In genomic region chr1:87292420-87293190, GRCm38 (mm10) we compare ENCODE assay signal across 8 mouse cellular contexts. TPM values are rescaled to one million over a fixed set of nuclear protein-coding genes. Genes with fewer than 3 reads are reported as not detected.
DNase-seq lines count a peak whose midpoint lies in the region; ATAC-seq and TF ChIP-seq lines count a peak whose summit lies in the region.

No protein-coding gene starts in this region.

- peak; percentile 60 for DNase-seq in lung, embryonic 14.5 days
- DNase-seq in lung, postnatal 25 days (ENCODE audit: low spot score), result no peak
- DNase-seq in kidney, postnatal 4 days, result peak; percentile 65 to 80
- peak; percentile 84 for DNase-seq in midbrain, postnatal 0 days (ENCODE audit: low spot score)
- no peak for DNase-seq in thymus, adult 18-20 months
- DNase-seq in thymus, postnatal 4 days, result no peak

- TF ChIP-seq POLR2A in cortical plate, adult 2 months (IDR thresholded peaks at IDR 0.05; ENCODE audit: extremely low read depth, insufficient read depth, low read length), result no peak

- H3K4me2 ChIP-seq in lung, embryonic 14.5 days, result no peak overlapping the region
- no peak overlapping the region for H3K4me2 ChIP-seq in heart, embryonic 16.5 days (ENCODE audit: low read depth, low read length)
- no peak overlapping the region for H3K4me2 ChIP-seq in midbrain, postnatal 0 days (ENCODE audit: low read depth, low read length, poor library complexity, severe bottlenecking)

- no peak for ATAC-seq in lung, embryonic 14.5 days (ENCODE audit: insufficient read depth)
- peak; percentile 69; the same call in 1 of the 2 replicates for ATAC-seq in heart, embryonic 16.5 days (replicated peaks; ENCODE audit: extremely low read depth, insufficient read depth, low FRiP score)
- peak; percentile 80 for ATAC-seq in midbrain, postnatal 0 days (ENCODE audit: low FRiP score)

- no peaks in the 10 kb centered on the region for H3K36me3 ChIP-seq in lung, embryonic 14.5 days (ENCODE audit: insufficient read depth)
- no peaks in the 10 kb centered on the region for H3K36me3 ChIP-seq in heart, embryonic 16.5 days (ENCODE audit: control insufficient read depth, insufficient read depth)
- H3K36me3 ChIP-seq in midbrain, postnatal 0 days (ENCODE audit: insufficient read depth, low read length), result no peaks in the 10 kb centered on the region

- 54% methylated on average over 15 of the region's 15 CpGs for WGBS in lung, embryonic 14.5 days
- 57% methylated on average over 15 of the region's 15 CpGs for WGBS in heart, embryonic 16.5 days
- WGBS in midbrain, postnatal 0 days, result 62% methylated on average over 15 of the region's 15 CpGs

- no peaks in the 10 kb centered on the region for H3K4me1 ChIP-seq in lung, embryonic 14.5 days (ENCODE audit: insufficient read depth)
- H3K4me1 ChIP-seq in cortical plate, adult 2 months (ENCODE audit: control insufficient read depth, insufficient read depth, low read length), result no peaks in the 10 kb centered on the region
- H3K4me1 ChIP-seq in heart, embryonic 16.5 days (ENCODE audit: control insufficient read depth, insufficient read depth, low read length), result peaks cover 4% of the 10 kb centered on the region
- no peaks in the 10 kb centered on the region for H3K4me1 ChIP-seq in midbrain, postnatal 0 days (ENCODE audit: insufficient read depth, low read length)

- TF ChIP-seq CTCF in lung, embryonic 14.5 days (IDR thresholded peaks at IDR 0.05; ENCODE audit: low read depth), result peak; percentile 49
- TF ChIP-seq CTCF in cortical plate, adult 2 months (IDR thresholded peaks at IDR 0.05; ENCODE audit: extremely low read depth, insufficient read depth, low read length), result peak; percentile 77
- peak; percentile 76 for TF ChIP-seq CTCF in midbrain, postnatal 0 days (IDR thresholded peaks at IDR 0.05)

- no peaks in the 10 kb centered on the region for H3K27me3 ChIP-seq in lung, embryonic 14.5 days (ENCODE audit: insufficient read depth, low read length)
- H3K27me3 ChIP-seq in heart, embryonic 16.5 days (ENCODE audit: control insufficient read depth, insufficient read depth, low read length), result no peaks in the 10 kb centered on the region
- no peaks in the 10 kb centered on the region for H3K27me3 ChIP-seq in midbrain, postnatal 0 days (ENCODE audit: insufficient read depth, low read length)

- no peak overlapping the region for H3K27ac ChIP-seq in lung, embryonic 14.5 days (ENCODE audit: low read depth)
- H3K27ac ChIP-seq in cortical plate, adult 2 months (ENCODE audit: insufficient read depth, low read length), result no peak overlapping the region
- no peak overlapping the region for H3K27ac ChIP-seq in heart, embryonic 16.5 days (ENCODE audit: low read length)
- H3K27ac ChIP-seq in midbrain, postnatal 0 days (ENCODE audit: low read depth, low read length), result no peak overlapping the region

- H3K4me3 ChIP-seq in lung, embryonic 14.5 days (ENCODE audit: low read depth, low read length), result no peak overlapping the region
- H3K4me3 ChIP-seq in cortical plate, adult 2 months (ENCODE audit: insufficient read depth, low read length), result no peak overlapping the region
- no peak overlapping the region for H3K4me3 ChIP-seq in heart, embryonic 16.5 days (ENCODE audit: low read length)
- H3K4me3 ChIP-seq in midbrain, postnatal 0 days (ENCODE audit: low read depth, low read length), result no peak overlapping the region

- no peak overlapping the region for H3K9ac ChIP-seq in lung, embryonic 14.5 days
- H3K9ac ChIP-seq in heart, embryonic 16.5 days (ENCODE audit: low read length), result no peak overlapping the region
- no peak overlapping the region for H3K9ac ChIP-seq in midbrain, postnatal 0 days (replicated peaks; ENCODE audit: low read length, poor library complexity, severe bottlenecking)

- H3K9me3 ChIP-seq in lung, embryonic 14.5 days (ENCODE audit: low read depth, low read length), result no peaks in the 10 kb centered on the region
- H3K9me3 ChIP-seq in heart, embryonic 16.5 days (replicated peaks; ENCODE audit: control insufficient read depth, low read length), result no peaks in the 10 kb centered on the region
- H3K9me3 ChIP-seq in midbrain, postnatal 0 days (ENCODE audit: low read length), result no peaks in the 10 kb centered on the region

RNA-seq across cellular contexts. Expression of gene Efhd1, which starts 28.4 kb away (rescaled TPM):
- 0.11 TPM in 1 of 2 replicates, not detected in the other for polyA plus RNA-seq in lung, embryonic 14.5 days (2014; fragmentation: Nextera tagmentation; extraction: Ambion mirVana)
- polyA plus RNA-seq in cortical plate, adult 2 months (2012; rRNA removed), result 30.0 and 36.5 TPM in 2 replicates
- 0.46 and 0.76 TPM in 2 replicates for polyA plus RNA-seq in heart, embryonic 16.5 days (2015; fragmentation: Nextera tagmentation; extraction: Ambion mirVana)
- 4.2 and 7.8 TPM in 2 replicates for total RNA-seq in midbrain, postnatal 0 days (2014; rRNA removed)
- 1.7 and 2.6 TPM in 2 replicates for polyA plus RNA-seq in midbrain, postnatal 0 days (2015; fragmentation: Nextera tagmentation; extraction: Ambion mirVana)

RNA-seq across cellular contexts. Expression of gene Gigyf2, which starts 34.2 kb away (rescaled TPM):
- polyA plus RNA-seq in lung, embryonic 14.5 days (2014; fragmentation: Nextera tagmentation; extraction: Ambion mirVana), result 46.7 and 49.6 TPM in 2 replicates
- polyA plus RNA-seq in cortical plate, adult 2 months (2012; rRNA removed), result 54.3 and 55.8 TPM in 2 replicates
- polyA plus RNA-seq in heart, embryonic 16.5 days (2015; fragmentation: Nextera tagmentation; extraction: Ambion mirVana), result 30.7 and 31.6 TPM in 2 replicates
- total RNA-seq in midbrain, postnatal 0 days (2014; rRNA removed), result 69.0 and 75.0 TPM in 2 replicates
- 45.4 and 46.4 TPM in 2 replicates for polyA plus RNA-seq in midbrain, postnatal 0 days (2015; fragmentation: Nextera tagmentation; extraction: Ambion mirVana)

Comparison
In these comparisons a context has a peak if more than half of its experiments do, and no peak if none do; other contexts are left out.
1. DNase-seq: peak in lung, embryonic 14.5 days (single experiment), kidney, postnatal 4 days (2 of 2) and midbrain, postnatal 0 days (single experiment); none in lung, postnatal 25 days (single experiment), thymus, adult 18-20 months (0 of 2) and thymus, postnatal 4 days (single experiment).
2. Peak in every context shown above with its lines, with median percentiles within 50 percentile points of each other: CTCF ChIP-seq.